Comparison of ENCODE assay signal across 8 mouse cellular contexts in genomic region chr1:89860017-89860730, GRCm38 (mm10).
DNase-seq lines count a peak whose midpoint lies in the region; ATAC-seq lines count a peak whose summit lies in the region.

No protein-coding gene starts in this region.

- H3K4me2 ChIP-seq in neural tube, embryonic 11.5 days (ENCODE audit: low read depth) = no peak overlapping the region

- DNase-seq in neural tube, embryonic 11.5 days (ENCODE audit: low spot score) = peak; percentile 62
- DNase-seq in neural tube, embryonic 10.5 days (ENCODE audit: extremely low spot score, low spot score) = no peak
- DNase-seq in embryo, embryonic 10.5 days (ENCODE audit: low spot score) = peak; percentile 61
- DNase-seq in hindbrain, embryonic 10.5 days (ENCODE audit: low spot score) = peak; percentile 52
- peak; percentile 71 for DNase-seq in lung, postnatal 36 days
- no peak for DNase-seq in frontal cortex, postnatal 10 days (ENCODE audit: low spot score in 2 of 2)

- no peaks in the 10 kb centered on the region for H3K36me3 ChIP-seq in neural tube, embryonic 11.5 days (ENCODE audit: control insufficient read depth, insufficient read depth, low read length)
- H3K36me3 ChIP-seq in hindbrain, embryonic 10.5 days = no peaks in the 10 kb centered on the region

- peaks cover 13% of the 10 kb centered on the region; the same call in 1 of the 2 replicates for H3K4me1 ChIP-seq in neural tube, embryonic 11.5 days (ENCODE audit: control insufficient read depth, insufficient read depth, low read length)
- peaks cover 36% of the 10 kb centered on the region for H3K4me1 ChIP-seq in hindbrain, embryonic 10.5 days (replicated peaks)

- no peak overlapping the region for H3K4me3 ChIP-seq in neural tube, embryonic 11.5 days (ENCODE audit: low read depth, low read length)
- H3K4me3 ChIP-seq in hindbrain, embryonic 10.5 days = no peak overlapping the region

- H3K9ac ChIP-seq in neural tube, embryonic 11.5 days (ENCODE audit: low read length) = no peak overlapping the region

- ATAC-seq in neural tube, embryonic 11.5 days (ENCODE audit: insufficient read depth, low FRiP score, low TSS enrichment) = peak; percentile 71
- no peak for ATAC-seq in erythroblast, adult 5-6 weeks (replicated peaks; ENCODE audit: low FRiP score, poor library complexity, severe bottlenecking)
- no peak for ATAC-seq in CD4-positive, CD25-positive, alpha-beta regulatory T cell, adult 4 months

- no peaks in the 10 kb centered on the region for H3K9me3 ChIP-seq in neural tube, embryonic 11.5 days (ENCODE audit: control insufficient read depth, low read length)
- no peaks in the 10 kb centered on the region for H3K9me3 ChIP-seq in hindbrain, embryonic 10.5 days

- peak overlapping the region; percentile 3; the same call in 1 of the 2 replicates for H3K27ac ChIP-seq in neural tube, embryonic 11.5 days (ENCODE audit: low read depth, low read length)
- peak overlapping the region; percentile 82 for H3K27ac ChIP-seq in hindbrain, embryonic 10.5 days

- 21% methylated on average over 2 of the region's 2 CpGs for WGBS in neural tube, embryonic 11.5 days
- WGBS in hindbrain, embryonic 10.5 days = 33% methylated on average over 2 of the region's 2 CpGs

- H3K27me3 ChIP-seq in neural tube, embryonic 11.5 days (ENCODE audit: control insufficient read depth, insufficient read depth, low read length) = no peaks in the 10 kb centered on the region
- peaks cover 14% of the 10 kb centered on the region for H3K27me3 ChIP-seq in hindbrain, embryonic 10.5 days (ENCODE audit: insufficient read depth, poor library complexity, severe bottlenecking)

Comparison
In these comparisons a context has a peak if more than half of its experiments do, and no peak if none do; other contexts are left out.
1. DNase-seq: peak in neural tube, embryonic 11.5 days (single experiment), embryo, embryonic 10.5 days (single experiment), hindbrain, embryonic 10.5 days (single experiment) and lung, postnatal 36 days (single experiment); none in neural tube, embryonic 10.5 days (single experiment) and frontal cortex, postnatal 10 days (0 of 2).